Mouse (Mus musculus) erythroblast, adult 5-6 weeks (primary cell): Measurements from ENCODE around the gene Mlph. TPM values are rescaled to one million over a fixed set of nuclear protein-coding genes. Genes with fewer than 3 reads are reported as not detected.

ENCODE experiments used
- ATAC-seq: replicated peaks from 2 replicates; pipeline ENCODE4 v1.8.0; 2016; ENCODE audit warnings: moderate number of reproducible peaks, mild to moderate bottlenecking, moderate TSS enrichment, inconsistent platforms; ENCODE audit not compliant: poor library complexity, low FRiP score, severe bottlenecking
- total RNA-seq, 2 experiments: library from RNA; stranded (forward) in 1 of 2; stranded (reverse) in 1 of 2; fragments of 150-400 nt in 1 of 2; fragments of 200-764, 138-1000 nt in 1 of 2; gene quantifications; 2 replicates each; pipeline versions ENCODE4 v1.2.3 to v1.2.4; 2015 to 2017; ENCODE audit warnings: low replicate concordance in 2 of 2

Gene Mlph
- total RNA-seq, 2 experiments from 2014 or later = 0.38 TPM; not detected in 1

DNA sequence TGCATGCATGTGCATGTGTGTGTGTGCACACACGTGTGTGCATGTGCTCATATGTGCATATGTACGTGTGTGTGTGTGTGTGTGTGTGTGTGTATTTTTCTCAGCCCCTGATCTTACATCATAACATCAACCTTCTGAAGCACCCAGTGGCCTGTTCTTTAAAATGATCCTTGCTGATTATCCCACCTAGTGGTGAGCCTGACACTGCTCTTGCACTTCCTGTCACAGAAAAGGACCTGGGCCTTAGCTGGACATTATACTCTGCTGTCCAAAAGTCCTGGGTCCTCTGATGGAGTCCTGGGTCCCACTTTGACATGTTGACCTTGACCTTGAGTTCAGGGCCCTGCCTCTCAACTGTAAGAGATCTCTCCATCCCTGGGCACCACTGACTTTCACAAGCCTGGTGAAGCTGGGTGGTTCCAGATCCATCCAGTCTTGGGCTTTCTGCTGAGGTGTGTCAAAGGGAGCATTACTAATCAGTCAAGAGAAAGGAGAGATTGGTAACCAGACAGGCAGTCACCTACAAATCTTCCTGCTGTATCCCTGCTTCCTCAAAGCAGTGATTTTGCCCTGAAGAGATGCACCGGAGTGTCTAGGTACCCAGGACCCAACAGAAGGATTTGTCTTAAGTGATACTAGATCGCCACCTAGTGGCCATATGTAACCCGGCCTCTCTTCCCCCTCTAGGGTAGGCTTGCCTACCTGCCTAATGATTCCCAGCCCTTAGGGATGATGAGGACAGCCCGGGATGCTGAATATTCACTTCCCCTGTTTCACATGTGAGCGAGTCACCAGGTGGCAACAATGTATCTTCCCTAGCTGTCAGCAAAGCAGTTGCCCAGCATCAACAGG is 41.6 kb downstream of the Mlph start:
- ATAC-seq = no peak

DNA sequence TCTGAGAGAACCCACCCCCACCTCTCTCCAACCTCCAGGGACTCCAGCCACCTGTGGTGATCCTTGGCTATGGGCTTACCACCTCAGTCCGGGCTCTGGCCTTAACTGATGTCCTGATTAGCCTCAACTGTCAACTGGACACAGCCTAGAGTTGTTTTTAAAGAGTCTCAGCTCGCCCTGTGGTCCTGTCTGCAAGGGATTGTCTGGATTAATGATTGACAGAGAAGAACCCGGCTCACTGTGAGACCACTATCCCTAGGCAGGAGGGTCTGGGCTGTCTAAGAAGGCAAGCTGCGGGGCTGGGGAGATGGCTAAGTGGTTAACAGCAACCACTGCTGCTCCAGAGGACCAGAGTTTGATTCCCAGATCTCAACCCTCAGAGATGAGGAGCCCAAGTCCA is 47.6 kb downstream of the Mlph start:
- ATAC-seq = no peak

DNA sequence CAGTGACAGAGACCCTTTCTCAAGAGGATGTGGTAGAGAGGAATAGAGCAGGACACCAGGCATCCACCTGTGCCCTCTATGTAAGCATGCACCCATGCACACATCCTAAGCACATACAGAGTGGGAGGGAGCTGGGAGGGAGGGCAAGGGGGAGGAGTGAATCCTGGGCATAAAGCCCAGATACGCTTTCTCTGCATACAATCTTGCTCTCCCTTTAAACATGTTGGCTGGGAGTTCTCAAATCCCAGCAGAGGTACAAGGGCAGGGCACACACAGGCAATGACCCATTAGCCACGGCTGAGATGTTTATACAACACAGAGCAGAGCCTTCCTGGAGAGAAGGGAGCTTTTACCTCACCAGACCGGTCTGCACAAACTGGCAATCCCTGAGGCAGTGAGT is 48.1 kb downstream of the Mlph start:
- no peak for ATAC-seq

DNA sequence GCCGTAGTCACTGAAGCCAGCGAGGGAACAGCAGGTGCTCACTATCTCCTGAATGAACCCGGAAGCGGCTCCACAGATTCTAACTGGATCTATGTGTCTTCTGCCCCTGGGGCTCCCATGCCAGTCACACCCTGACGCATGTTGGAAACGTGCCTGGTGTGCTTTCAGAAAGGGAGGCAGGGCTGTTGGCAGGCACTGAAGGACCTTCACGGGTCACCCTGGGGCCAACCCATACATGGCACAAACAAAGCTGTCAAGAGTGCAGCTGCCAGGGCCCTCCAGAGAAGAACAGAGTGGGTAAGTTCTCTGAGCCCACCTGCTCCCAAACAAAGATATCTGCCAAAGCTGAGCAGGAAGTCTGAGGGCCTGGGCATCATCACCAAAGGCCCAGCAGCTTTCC is 52.7 kb downstream of the Mlph start:
- ATAC-seq = no peak

DNA sequence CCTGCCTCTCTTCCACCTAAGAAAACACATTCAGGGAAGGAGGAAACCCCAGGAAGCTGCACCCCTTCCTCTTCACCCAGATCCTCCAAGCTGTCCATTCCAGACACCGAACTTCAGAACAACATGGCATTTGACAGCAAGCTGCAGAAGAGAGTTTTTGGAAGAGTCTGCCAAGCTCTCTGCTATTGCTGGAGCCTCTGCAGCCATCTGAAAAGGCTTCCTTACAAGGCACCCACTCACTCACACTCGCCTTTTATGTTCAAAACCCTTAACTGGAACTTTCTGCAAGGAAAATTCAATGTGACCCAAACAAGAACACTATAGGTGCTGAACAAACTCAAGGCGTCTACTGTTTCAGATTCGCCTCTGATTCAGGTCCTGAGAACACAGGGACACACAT is 53.8 kb downstream of the Mlph start:
- no peak for ATAC-seq

DNA sequence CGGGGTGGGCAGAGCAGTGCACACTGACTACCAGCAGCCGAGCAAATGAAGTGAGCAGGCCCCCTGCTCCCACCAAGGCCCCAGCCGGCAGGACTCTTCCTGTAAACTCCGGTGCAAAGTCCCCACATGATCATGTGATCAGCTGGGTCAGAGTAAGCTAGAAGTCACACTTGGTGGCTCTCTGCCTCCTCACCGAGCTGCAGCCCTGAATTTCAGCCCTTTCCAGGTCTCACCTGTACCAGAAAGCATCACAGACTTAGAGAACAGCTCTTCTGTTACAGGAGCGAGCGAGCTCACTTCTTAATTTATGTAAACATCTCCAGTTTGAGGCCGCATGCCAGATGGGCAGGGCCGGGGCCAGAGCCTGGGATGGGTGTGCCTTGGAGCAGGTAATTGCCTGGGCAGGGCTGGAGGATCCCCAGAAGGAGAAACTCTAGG is 54.5 kb downstream of the Mlph start, which contains the start of gene Rab17:
Gene Rab17 (minus strand): TSS at position 315 of the 438 bp plus-strand sequence.
- ATAC-seq = no peak

DNA sequence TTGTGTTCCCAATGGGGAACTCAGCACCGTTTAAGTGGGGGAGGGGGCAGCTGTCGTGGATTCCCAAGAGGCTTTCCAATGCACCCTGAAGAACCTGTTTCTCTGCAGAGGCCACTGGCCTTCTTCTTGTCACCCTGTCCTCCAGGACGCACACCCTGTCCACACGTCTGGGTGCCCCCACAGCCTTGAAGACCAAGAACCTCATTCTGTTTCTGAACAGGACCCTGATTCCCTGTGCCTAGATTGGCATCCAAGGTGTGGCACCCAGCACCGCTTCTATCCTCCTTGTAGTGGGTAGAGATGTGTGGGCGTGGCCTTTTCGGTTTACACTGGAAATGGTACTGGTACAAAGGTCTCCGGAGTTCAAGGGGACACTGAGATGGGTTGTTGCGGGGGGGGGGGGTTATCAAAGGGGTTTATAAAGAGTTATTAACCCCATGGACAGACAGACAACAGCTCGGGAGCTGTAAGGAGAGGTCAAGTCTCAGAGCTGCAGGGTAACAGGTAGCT is 55.1 kb downstream of the Mlph start:
- no peak for ATAC-seq

DNA sequence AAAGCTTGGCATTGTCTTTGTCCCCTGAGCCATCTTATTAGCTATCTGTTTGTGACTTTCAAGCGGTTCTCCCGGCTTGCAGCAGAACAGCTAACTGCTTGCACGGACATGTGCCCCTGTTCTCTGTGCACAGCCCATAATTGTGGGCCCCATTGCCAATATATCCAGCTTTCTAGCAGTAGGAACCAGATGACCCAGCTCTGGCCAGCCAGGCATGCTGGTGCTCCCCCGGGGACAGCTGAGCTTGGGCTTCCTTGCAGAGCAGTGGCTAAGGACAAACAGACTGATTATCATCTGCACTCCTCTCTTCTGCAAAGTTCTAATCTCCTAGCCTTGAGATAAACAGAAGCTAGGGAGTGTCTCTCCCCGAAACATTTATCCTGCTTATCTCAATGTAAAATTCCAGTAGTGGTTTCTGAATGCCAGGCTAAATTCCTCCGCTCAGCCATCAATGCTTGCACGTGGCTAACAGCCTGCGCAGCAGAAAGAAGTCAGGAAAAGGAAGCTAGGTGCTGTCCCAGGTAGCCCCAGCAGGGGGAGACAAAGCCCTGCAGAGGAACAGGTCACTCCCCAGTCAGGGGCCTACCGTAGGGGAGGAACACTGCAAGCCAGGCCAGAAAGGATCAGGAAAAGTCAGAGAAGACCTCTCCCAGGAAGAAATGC is 58.2 kb downstream of the Mlph start:
- ATAC-seq = peak; percentile 76

DNA sequence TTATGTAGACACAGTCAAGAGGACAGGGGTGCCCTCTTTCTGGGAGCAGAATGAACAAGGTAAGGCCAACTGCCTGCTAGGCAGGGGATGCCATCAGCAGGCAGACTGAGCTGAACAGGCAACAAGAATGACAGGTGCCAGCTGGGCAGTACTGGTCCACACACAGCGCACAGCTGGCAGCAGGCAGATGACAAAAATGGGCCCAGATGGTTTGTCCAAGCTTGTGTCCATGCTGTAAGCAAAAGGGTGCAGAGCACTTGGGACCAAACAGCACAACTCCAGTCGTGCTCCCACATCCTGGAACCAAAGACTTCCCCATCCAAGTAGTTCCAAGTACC is 58.7 kb downstream of the Mlph start:
- no peak for ATAC-seq

DNA sequence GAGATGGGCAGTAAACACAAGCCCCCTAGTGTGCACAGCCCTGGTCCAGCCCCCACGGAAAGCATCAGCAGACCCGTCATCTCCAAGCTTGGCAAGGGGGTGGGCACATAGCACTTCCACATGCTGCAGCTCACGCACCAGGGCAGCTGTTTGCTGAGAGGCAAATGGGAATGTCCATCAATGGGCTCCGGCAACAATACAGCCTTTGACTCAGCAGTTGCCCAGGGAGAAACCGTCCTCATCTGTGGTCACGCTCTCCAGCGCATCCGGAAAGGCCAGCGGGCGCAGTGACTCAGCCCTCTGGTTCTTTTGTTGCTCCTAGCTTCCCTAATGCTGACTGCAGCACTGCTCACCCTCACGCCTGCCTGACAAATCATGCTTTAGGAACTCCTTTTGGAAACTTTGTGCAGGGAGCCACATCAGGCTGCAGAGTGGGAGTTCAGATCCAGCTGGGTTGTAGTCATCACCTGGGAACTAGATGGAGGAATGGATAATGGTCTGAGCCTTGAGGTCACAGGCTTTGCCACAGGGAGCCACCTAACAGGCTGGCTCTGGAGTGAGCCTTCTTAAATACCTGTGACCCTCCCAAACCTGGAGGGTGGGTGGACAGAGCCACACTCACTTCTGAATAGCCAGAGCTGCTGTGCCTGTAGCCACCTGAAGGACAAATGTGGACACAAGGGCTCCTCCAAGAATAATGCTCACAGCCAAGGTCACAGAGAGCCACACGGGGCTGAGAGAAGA is 60.2 kb downstream of the Mlph start:
- ATAC-seq = no peak

DNA sequence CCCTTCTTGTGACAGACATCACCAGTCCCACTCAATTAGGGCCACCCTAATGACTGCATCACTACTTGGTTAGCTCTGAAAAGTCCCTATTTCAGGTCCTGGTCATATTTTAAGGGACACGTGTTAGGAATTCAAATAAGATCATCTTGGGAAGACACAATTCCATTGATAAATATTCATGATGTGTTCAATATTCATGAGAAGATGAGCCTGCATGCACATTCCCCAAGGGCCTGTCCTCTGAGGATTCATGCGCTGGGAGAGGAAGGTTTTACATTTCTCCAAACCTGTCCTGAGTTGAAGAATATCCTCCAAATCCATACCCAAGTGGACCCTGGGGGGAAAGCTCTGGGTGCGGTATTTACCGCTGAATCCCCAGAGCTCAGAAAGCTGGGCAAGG is 61.1 kb downstream of the Mlph start:
- ATAC-seq = no peak

DNA sequence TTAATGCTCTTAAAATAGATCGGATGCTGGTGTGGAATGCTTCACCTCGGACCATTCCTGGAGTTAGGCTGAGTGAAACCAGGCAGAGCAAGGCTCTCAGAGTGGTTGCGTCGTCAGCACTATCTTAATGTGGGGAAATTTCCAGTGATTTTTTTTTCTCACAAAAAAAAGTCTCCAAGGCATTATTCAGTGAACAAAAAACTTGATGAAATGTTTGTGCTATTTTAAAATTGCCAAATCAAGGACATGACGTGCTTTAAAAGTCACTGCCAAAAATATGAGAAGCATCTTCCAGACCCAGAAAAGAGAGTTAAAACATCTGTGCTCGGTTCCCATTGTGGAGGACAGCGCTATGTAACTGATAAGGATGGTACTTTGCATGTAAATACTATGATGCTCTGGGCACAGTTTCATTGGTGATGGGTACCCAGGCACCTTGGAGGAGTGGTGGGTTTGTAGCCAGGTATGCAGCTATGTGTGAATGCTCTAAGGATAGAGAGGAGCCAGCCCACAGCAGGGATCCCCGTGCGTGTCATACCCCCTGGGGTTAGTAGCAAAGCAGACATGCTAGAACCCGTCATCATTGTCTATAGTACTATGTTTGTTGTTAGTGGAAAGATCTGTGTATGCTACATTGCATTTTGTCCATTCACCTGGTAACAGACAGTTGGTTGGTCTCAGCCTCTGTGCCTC is 65.9 kb downstream of the Mlph start:
- ATAC-seq = no peak

DNA sequence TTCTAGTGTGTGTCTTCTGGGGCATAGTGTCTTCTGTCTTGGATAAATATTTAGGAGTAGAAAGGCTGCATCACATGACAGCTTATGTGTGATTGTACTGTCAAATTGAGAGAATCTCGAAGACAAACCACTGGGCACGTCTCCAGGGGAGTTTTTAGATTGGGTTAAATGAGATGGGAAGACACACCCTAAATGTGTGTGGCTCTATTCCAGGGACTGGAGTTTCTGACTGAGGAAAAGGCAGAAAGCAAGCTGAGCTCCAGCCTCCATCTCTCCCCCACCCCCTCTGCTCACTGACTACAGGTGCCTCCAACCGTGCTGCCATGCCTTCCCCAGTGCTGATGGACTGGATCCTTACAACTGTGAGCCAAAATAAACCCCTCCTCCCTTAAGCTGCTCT is 66.5 kb downstream of the Mlph start:
- ATAC-seq = no peak

DNA sequence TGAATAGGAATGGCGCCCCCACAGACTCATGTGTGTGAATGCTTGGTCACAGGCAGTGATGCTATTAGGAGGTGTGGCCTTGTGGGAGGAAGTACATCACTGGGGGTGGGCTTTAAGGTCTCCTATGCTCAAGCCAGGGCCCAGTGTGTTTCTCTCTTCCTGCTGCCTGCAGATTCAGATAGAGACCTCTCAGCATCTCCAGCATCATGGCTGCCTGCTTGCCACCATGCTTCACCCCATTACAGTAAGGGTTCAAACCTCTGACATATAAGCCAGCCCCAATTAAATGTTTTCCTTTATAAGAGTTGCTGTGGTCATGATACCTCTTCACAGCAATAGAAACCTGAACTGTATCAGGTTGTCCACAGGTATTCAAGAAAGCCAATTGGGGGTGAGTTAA is 81.0 kb downstream of the Mlph start:
- no peak for ATAC-seq

DNA sequence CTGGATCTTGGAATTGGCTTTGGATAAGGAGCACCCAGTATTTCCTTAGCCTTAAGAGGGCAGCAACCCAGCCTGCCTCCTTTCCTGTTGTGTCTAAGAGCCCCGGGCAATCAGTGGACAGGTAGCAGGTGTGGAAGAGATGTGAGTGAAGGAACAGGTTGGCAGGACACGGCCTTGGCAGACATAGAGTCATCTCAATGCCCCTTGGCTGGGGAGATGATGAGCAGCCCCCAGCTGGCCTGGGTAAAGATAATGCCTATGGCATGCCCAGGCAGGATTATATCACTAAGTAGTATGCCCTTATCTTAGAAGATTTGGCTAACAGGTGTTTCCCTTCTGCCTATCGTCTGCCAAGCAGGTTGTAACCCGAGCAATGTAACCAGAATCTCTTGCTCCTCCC is 82.3 kb downstream of the Mlph start:
- no peak for ATAC-seq

DNA sequence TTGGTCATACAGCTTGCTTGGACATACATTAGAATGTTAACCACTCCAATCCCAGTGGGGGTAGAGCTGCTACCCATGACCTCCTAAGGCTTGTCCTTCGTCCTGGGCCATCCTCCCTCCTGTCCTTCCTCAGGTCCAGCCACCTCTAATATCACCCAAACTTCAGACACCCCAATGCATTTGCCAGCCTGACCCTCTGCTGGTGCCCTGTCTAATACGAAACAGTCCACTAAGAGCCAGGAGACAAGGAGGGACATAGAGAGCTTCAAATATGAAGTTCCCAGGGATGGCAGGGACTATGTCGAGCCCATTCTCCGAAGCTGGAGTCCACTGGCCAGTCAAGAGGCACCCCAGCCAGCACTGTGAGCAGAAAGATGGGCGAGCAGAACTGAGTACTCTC is 82.8 kb downstream of the Mlph start:
- ATAC-seq = no peak

DNA sequence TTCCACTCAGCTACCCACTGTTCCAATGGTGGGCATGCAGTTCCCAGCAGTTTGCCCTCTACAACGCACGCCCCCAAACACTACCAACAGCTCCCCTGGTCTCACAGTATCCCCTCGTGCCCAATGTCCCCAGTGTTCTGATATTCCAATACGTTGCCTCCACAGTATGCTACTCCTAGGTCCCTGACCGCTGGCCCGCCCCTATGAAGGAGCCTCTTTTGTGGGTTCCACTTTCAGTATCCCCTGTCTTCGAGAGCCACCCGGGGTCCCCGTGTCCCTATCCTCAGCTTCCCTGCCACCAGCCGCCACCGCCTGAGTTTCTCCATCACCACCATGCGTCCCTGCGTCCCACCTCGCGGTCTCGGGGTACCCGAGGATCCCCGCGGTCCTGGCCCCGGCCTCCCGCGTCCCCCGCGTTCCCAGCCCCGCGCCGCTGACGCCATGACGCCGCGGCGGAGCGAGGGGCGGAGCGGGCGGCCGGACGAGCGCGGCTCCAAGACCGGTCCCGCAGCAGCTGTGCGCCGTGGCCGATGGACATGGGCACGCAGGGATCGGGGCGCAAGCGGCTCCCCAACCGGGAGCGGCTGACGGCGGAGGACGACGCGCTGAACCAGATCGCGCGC is 83.5 kb downstream of the Mlph start, which contains the start of gene Lrrfip1:
Gene Lrrfip1 (plus strand): TSS at position 470 of the 623 bp plus-strand sequence.
- ATAC-seq = no peak

DNA sequence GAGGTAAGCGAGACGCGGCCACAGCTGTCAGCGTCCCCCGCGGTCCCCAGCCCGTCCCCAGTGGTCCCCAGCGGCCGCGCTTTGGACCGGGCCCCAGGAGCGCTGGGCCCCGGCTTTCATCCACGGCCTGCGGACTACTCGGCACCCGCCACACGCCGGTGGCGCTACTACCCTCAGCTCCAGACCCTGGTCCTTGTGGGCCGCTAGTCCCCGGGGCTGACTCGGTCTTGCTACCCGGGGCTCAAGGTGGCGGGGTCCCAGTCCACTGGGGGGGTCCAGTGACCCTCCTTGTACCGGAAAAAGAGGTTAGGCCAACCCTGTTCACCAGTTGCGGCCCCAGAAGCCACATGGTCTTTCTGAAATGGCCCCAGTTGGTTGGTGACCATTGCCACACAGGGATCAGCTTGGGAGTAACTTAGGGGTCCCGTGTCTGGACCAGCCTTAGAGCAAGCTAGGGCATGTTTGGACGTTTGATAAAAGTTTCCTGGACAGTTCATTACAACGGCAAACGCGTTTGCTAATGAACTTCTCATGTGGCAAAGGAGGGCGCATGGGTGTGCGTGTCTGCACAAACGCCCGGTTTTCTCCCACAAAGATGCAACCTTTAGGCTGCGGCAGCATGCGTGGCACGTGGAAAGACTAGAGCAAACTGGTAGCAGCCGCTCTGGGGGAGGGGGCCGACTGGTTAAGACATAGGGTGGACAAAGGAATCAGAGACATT is 84.2 kb downstream of the Mlph start:
- ATAC-seq = no peak
